Mouse (Mus musculus) c-Kit-positive CD71-negative TER-119-negative erythroid progenitor cells, embryonic 14.5 days (primary cell): ENCODE measurements around the gene Arhgef18.

Source experiments
- DNase-seq: peaks from one replicate; pipeline ENCODE4 v3.0.0-alpha.2; 2013; ENCODE audit warnings: low read depth

Gene Arhgef18

DNA sequence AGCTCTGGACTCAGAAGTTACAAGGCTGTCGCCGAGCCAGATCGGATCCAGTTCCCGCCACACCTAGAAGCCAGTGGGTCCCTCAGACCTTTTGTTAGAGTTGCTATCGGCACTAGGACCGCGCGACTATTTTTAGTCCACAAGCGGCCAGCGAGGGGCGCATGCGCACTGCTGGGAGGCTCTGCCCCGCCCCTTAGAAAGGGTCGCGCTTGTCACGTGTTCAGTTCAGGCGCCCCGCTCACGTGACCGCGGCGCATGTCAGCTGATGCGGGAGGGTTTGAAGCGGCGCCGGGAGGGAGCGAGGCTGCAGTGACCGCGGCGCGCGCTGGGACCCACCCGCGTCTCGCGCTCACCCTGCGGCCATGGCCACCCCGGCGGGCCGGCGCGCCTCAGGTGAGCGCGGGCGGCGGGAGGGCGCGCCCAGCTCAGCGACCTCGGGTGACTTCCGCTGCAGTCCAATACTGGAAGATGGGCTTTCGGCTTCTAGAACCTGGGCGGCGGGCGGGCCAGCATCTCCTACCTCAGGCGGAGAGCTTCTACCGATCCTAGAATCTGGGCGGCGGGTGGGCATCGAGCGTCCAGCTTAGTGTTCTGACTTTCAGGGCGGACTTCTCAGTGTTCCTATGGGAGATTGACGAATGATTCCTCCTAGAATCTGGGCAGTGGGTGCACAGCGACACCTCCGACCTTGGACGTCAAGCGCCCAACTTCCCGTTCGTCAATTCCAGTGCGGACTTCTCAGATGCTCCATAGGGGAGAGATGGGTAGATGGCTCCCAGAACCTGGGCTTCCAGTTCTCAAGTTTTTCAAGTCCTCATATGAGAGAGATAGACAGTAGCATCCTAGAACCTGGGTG, 107.7 kb downstream of the Arhgef18 start, which contains the start of gene Mcoln1:
TSS of gene Mcoln1 (plus strand) at position 223 of the 856 bp plus-strand sequence.
- peak; percentile 96 for DNase-seq

DNA sequence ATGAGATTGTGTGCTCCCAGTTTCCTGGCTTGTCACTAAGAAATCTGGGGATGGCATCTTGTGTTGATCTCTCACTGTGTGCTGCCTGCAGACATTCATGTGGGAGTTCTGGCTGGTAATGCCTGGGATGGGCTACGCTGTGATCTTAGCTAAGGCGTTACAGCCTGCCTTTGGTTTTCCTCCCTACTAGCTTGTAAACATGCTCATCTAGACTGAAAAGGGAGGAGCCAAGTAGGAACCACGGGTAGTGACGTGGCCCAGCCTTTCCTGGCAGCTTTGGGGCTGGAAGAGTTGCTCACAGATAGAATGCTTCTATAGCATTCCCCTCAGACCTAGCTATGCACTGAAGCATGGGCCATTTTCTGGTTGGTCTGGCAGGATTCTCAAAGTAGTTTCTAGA, 109.4 kb downstream of the Arhgef18 start:
- no peak for DNase-seq
